Mouse (Mus musculus) heart, embryonic 16.5 days (tissue): ENCODE results near the gene Steap4. TPM values are rescaled to one million over a fixed set of nuclear protein-coding genes. Genes with fewer than 3 reads are reported as not detected.

Source experiments
- ATAC-seq: fragments of 200-750 bp; cut with Nextera tagmentation; replicated peaks from 2 replicates; pipeline ENCODE4 v1.8.0; 2017; ENCODE audit warnings: moderate number of reproducible peaks; ENCODE audit not compliant: insufficient read depth, low FRiP score; ENCODE audit errors: extremely low read depth
- H3K27ac ChIP-seq: fragments of 300-500 bp; sonication (generic); 2 replicates; pipeline ENCODE4 v1.5.1; 2014; ENCODE audit warnings: mild to moderate bottlenecking, low read length, control low read depth, moderate library complexity
- H3K27me3 ChIP-seq: fragments of 300-500 bp; sonication (generic); 2 replicates; pipeline ENCODE4 v1.6.1; 2014; ENCODE audit warnings: low read length, mixed read lengths; ENCODE audit not compliant: control insufficient read depth, insufficient read depth
- H3K36me3 ChIP-seq: fragments of 300-500 bp; sonication (generic); 2 replicates; pipeline ENCODE4 v1.6.1; 2014; ENCODE audit not compliant: control insufficient read depth, insufficient read depth
- H3K4me1 ChIP-seq: fragments of 300-500 bp; sonication (generic); 2 replicates; pipeline ENCODE4 v1.6.1; 2014; ENCODE audit warnings: low read length, mixed read lengths; ENCODE audit not compliant: control insufficient read depth, insufficient read depth
- H3K4me2 ChIP-seq: fragments of 300-500 bp; sonication (generic); 2 replicates; pipeline ENCODE4 v1.6.1; 2014; ENCODE audit warnings: low read depth, mild to moderate bottlenecking, control low read depth, low read length
- H3K4me3 ChIP-seq: fragments of 300-500 bp; sonication (generic); 2 replicates; pipeline ENCODE4 v1.5.1; 2014; ENCODE audit warnings: mild to moderate bottlenecking, control low read depth, low read length
- H3K9ac ChIP-seq: fragments of 300-500 bp; sonication (generic); 2 replicates; pipeline ENCODE4 v1.6.1; 2014; ENCODE audit warnings: low read length, control low read depth
- H3K9me3 ChIP-seq: fragments of 300-500 bp; sonication (generic); replicated peaks from 2 replicates; pipeline ENCODE4 v1.6.1; 2016; ENCODE audit warnings: low read length; ENCODE audit not compliant: control insufficient read depth
- WGBS: fragments of 180-500 bp; shearing (Covaris S2); extraction: QIAGEN DNeasy Blood & Tissue Kit; methylation state at CpG from one replicate; pipeline ENCODE4 v1.1.7; 2014; 5-methylcytosine and 5-hydroxymethylcytosine counted together
- polyA plus RNA-seq: library from polyadenylated mRNA; unstranded; fragments of >200 nt; fragmentation: Nextera tagmentation; extraction: Ambion mirVana; gene quantifications from 2 replicates; pipeline ENCODE4 v1.2.1, GENCODE M21; 2015

The Steap4 gene
- polyA plus RNA-seq, 1 experiment from 2014 or later: 4.9 TPM

DNA sequence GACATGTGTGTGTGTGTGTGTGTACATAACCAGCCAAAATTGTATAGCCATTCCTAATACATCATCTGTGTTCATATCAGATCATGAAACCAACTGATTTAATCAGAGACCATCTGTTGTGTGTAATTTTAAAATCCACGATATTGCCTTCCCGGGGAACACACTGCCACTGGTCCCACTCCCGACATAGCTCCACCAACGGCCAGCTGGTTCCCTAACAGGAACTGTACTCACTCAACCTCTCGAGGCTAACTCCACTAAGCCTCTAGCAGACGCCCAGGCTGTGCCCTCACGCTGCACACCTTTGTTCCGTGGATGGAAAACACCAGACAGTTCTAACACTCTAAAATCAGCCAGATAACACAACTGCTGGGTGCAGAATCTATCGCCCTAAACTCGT lies 40.2 kb downstream of the Steap4 start:
- ATAC-seq: no peak
- H3K36me3 ChIP-seq: no peaks in the 10 kb centered on the region
- no peak overlapping the region for H3K9ac ChIP-seq
- no peak overlapping the region for H3K4me2 ChIP-seq
- no peaks in the 10 kb centered on the region for H3K9me3 ChIP-seq
- H3K4me3 ChIP-seq: no peak overlapping the region
- H3K27me3 ChIP-seq: no peaks in the 10 kb centered on the region
- H3K27ac ChIP-seq: no peak overlapping the region
- H3K4me1 ChIP-seq: no peaks in the 10 kb centered on the region; the same call in 1 of the 2 replicates
- WGBS: 72% methylated on average over 10 of the region's 10 CpGs

DNA sequence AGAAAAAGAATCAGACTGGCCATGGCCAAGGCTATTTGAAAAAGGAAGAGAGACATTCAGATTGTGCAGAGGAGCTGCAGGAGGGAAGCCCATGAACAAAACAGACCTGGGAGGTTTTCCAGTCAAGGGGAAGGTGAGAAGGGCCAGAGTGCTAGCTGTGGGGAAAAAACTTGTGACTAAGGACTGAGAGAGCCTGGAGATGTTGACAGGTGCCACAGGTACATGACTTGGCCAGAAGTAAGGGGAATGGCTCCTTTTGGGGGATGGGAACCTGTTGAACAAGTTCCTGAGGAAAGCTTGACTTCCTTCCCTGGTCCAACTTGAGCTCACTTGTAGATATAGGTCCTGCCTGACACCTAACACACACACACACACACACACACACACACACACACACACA lies 42.6 kb downstream of the Steap4 start:
- Histone ChIP-seq H3K27ac (no peak overlapping the region), H3K9me3 (no peaks in the 10 kb centered on the region), H3K27me3 (no peaks in the 10 kb centered on the region), H3K4me3 (no peak overlapping the region), H3K36me3 (no peaks in the 10 kb centered on the region), H3K4me2 (no peak overlapping the region), H3K9ac (no peak overlapping the region), H3K4me1 (no peaks in the 10 kb centered on the region)
- ATAC-seq: no peak

DNA sequence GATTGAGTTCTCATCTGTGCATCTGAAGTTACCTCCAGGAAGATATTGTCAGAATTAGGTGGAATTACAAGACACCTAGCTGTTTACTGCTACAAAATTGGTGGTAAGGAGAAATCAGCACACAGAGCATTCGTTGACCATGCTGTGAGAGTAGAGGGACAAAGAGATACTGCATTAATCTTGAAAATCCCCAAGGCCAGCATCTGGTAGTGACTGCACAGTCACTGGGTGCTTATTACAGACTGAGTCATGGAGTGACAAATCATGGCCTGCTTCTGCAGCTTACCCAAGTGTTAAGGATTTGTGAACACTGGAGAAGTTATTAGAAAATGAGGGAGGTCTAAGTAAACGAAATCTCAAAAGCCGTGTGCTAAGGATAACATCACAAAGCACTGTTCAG lies 53.0 kb downstream of the Steap4 start:
- WGBS: 78% methylated on average over 3 of the region's 3 CpGs
- H3K9ac ChIP-seq: no peak overlapping the region

More for the DNA sequence above, 53.0 kb downstream of the Steap4 start:
- no peaks in the 10 kb centered on the region for H3K27me3 ChIP-seq
- no peaks in the 10 kb centered on the region for H3K36me3 ChIP-seq
- H3K4me1 ChIP-seq: no peaks in the 10 kb centered on the region
- H3K9me3 ChIP-seq: no peaks in the 10 kb centered on the region
- no peak for ATAC-seq
- no peak overlapping the region for H3K4me3 ChIP-seq
- H3K4me2 ChIP-seq: no peak overlapping the region
- H3K27ac ChIP-seq: no peak overlapping the region

Other genes starting within 250 kb of the Steap4 start
- gene Sri, start 85.6 kb downstream of the Steap4 start, polyA plus RNA-seq: 224 and 247 TPM in 2 replicates